Mouse (Mus musculus) ES-E14 (cell line): Measurements from ENCODE around the gene Chp2.

Experiments
- CHD2 ChIP-seq: IDR thresholded peaks from 2 replicates; pipeline ENCODE4 v1.6.1; 2014; ENCODE audit warnings: mild to moderate bottlenecking, low read depth, low read length, inconsistent platforms
- HCFC1 ChIP-seq: IDR thresholded peaks from 2 replicates; pipeline ENCODE4 v1.6.1; 2012; ENCODE audit warnings: low read length, inconsistent platforms, borderline replicate concordance; ENCODE audit not compliant: insufficient read depth
- MAFK ChIP-seq: IDR thresholded peaks from 2 replicates; pipeline ENCODE4 v1.6.1; 2014; ENCODE audit warnings: mild to moderate bottlenecking, low read depth, low read length, inconsistent platforms; ENCODE audit not compliant: insufficient read depth
- ZC3H11A ChIP-seq: IDR thresholded peaks from 2 replicates; pipeline ENCODE4 v1.6.1; 2012; ENCODE audit warnings: low read depth, mild to moderate bottlenecking, inconsistent platforms, low read length, borderline replicate concordance
- ZNF384 ChIP-seq: IDR thresholded peaks from 2 replicates; pipeline ENCODE4 v1.6.1; 2012; ENCODE audit warnings: low read depth, low read length, inconsistent platforms

- TF ChIP-seq HCFC1 (no peak), ZC3H11A (peak; percentile 48; the same call in 1 of the 2 replicates), ZNF384 (0 out of 2 replicates have a peak, but pooled peaks have one; percentile 28), CHD2 (no peak), MAFK (no peak)
These were observed 20.0 kb upstream of the Chp2 start for GRCm38 (mm10) chr7:122199296-122199695.
